Mouse (Mus musculus) MEL (cell line): ENCODE data around the gene Pfdn6.

Source experiments
- CTCF ChIP-seq, 3 experiments: IDR thresholded peaks in 2 of 3; conservative IDR thresholded peaks in 1 of 3; 2 replicates each; pipeline ENCODE4 v1.5.1; 2011 to 2012; ENCODE audit warnings: low read length in 3 of 3, low read depth in 2 of 3, mild to moderate bottlenecking in 2 of 3, improper control_type of control experiment in 1 of 3, inconsistent platforms in 1 of 3, mixed read lengths in 1 of 3, moderate library complexity in 1 of 3; ENCODE audit not compliant: control insufficient read depth in 1 of 3, insufficient read depth in 1 of 3, poor library complexity in 1 of 3, severe bottlenecking in 1 of 3
- EP300 ChIP-seq, 2 experiments: IDR thresholded peaks; 2 replicates each; pipeline ENCODE4 v1.6.1; 2011; ENCODE audit warnings: improper control_type of control experiment in 2 of 2, low read length in 2 of 2, low read depth in 1 of 2, mild to moderate bottlenecking in 1 of 2
- POLR2A ChIP-seq, 2 experiments: IDR thresholded peaks; 2 replicates each; pipeline ENCODE4 v1.6.1; 2011 to 2012; ENCODE audit warnings: low read length in 2 of 2, mild to moderate bottlenecking in 2 of 2, control low read depth in 1 of 2, improper control_type of control experiment in 1 of 2, low read depth in 1 of 2, moderate library complexity in 1 of 2; ENCODE audit not compliant: control insufficient read depth in 1 of 2, insufficient read depth in 1 of 2, poor library complexity in 1 of 2

DNA sequence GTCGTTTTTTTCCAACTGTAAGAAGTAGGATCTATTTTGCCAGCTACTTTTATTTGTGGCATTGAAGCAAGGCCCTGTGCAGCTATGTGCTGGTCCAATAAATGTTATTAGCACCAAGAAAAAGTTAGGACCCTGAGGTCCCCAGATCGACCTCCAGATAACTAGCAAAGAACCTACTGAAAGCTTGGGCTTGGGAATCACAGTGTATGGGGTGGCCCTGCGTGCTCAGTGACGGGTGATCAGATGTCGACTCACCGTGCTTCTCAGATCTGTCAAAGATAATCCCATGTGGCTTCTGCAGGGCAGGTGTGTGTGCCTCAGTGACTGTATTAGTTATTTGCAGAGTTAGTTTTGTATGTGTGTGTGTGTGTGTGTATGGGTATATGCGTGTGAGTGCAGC is 18.8 kb downstream of the Pfdn6 start:
- no peak for TF ChIP-seq POLR2A (IDR thresholded peaks at IDR 0.05; ENCODE audit: control insufficient read depth in 1 of 2, insufficient read depth in 1 of 2, low read depth in 1 of 2, low read length in 2 of 2, poor library complexity in 1 of 2)
- no peak for TF ChIP-seq EP300 (IDR thresholded peaks at IDR 0.05; ENCODE audit: low read depth in 1 of 2, low read length in 2 of 2)
- no peak for TF ChIP-seq CTCF (IDR thresholded peaks at IDR 0.05 in 2 of 3, conservative IDR thresholded peaks at IDR 0.05 in 1 of 3; ENCODE audit: control insufficient read depth in 1 of 3, insufficient read depth in 1 of 3, low read depth in 2 of 3, low read length in 3 of 3, poor library complexity in 1 of 3, severe bottlenecking in 1 of 3)
